Mouse (Mus musculus) heart, adult 2 months (tissue): ENCODE data around the gene Actn3. TPM values are rescaled to one million over a fixed set of nuclear protein-coding genes. Genes with fewer than 3 reads are reported as not detected.

ENCODE experiments used
- DNase-seq, 2 experiments: peaks; one replicate each; pipeline ENCODE4 v3.0.0; 2021
- H3K27ac ChIP-seq: fragments of 200-600 bp; 2 replicates; pipeline ENCODE4 v1.8.1; 2022
- H3K27me3 ChIP-seq: fragments of 200-500 bp; 2 replicates; pipeline ENCODE4 v1.6.1; 2012; ENCODE audit warnings: mild to moderate bottlenecking, low read length, inconsistent platforms, mixed read lengths; ENCODE audit not compliant: control insufficient read depth, insufficient read depth
- H3K36me3 ChIP-seq: fragments of 200-500 bp; 2 replicates; pipeline ENCODE4 v1.6.1; 2012; ENCODE audit warnings: low read length, inconsistent platforms; ENCODE audit not compliant: control insufficient read depth, insufficient read depth
- H3K4me1 ChIP-seq: fragments of 200-500 bp; 2 replicates; pipeline ENCODE4 v1.6.1; 2011; ENCODE audit warnings: low read length; ENCODE audit not compliant: control insufficient read depth, insufficient read depth
- H3K4me3 ChIP-seq: fragments of 200-600 bp; 2 replicates; pipeline ENCODE4 v1.8.1; 2022
- H3K79me2 ChIP-seq: fragments of 200-500 bp; replicated peaks from 2 replicates; pipeline ENCODE4 v1.6.1; 2012; ENCODE audit warnings: mild to moderate bottlenecking, inconsistent platforms, low read length, moderate library complexity, mixed read lengths; ENCODE audit not compliant: control insufficient read depth, insufficient read depth
- H3K9ac ChIP-seq: fragments of 200-500 bp; 2 replicates; pipeline ENCODE4 v1.6.1; 2012; ENCODE audit warnings: low read depth, mild to moderate bottlenecking, control low read depth, inconsistent platforms, low read length, mixed read lengths
- CTCF ChIP-seq: fragments of 200-600 bp; IDR thresholded peaks from 2 replicates; pipeline ENCODE4 v1.8.1; 2022; ENCODE audit warnings: antibody characterized with exemption, mild to moderate bottlenecking, moderate library complexity
- EP300 ChIP-seq: fragments of 200-500 bp; IDR thresholded peaks from 2 replicates; pipeline ENCODE4 v1.6.1; 2011; ENCODE audit warnings: low read depth, low read length, control low read depth; ENCODE audit not compliant: insufficient read depth
- POLR2A ChIP-seq: fragments of 200-500 bp; IDR thresholded peaks from 2 replicates; pipeline ENCODE4 v1.6.1; 2011; ENCODE audit warnings: mild to moderate bottlenecking, low read depth, low read length, control low read depth; ENCODE audit not compliant: insufficient read depth
- WGBS: fragments of 180-500 bp; shearing (Covaris S2); methylation state at CpG from one replicate; pipeline ENCODE4 v1.1.7; 2018; 5-methylcytosine and 5-hydroxymethylcytosine counted together
- intact Hi-C: fragments of 180-260 bp; cut with DNase I; formaldehyde crosslinking; loops from one replicate; pipeline ENCODE4 v1.15.1; 2025
- polyA plus RNA-seq: library from polyadenylated mRNA; depleted of rRNA; stranded (reverse); fragments of >200 nt; gene quantifications from 2 replicates; pipeline ENCODE4 v1.2.3, GENCODE M21; 2012
- total RNA-seq, 2 experiments: library from RNA; stranded (reverse); gene quantifications; 2 replicates each; pipeline ENCODE4 v1.2.3; 2021

Actn3 gene
- total and polyA plus RNA-seq, 3 experiments: 0.39 to 0.57 (median 0.39) TPM

DNA sequence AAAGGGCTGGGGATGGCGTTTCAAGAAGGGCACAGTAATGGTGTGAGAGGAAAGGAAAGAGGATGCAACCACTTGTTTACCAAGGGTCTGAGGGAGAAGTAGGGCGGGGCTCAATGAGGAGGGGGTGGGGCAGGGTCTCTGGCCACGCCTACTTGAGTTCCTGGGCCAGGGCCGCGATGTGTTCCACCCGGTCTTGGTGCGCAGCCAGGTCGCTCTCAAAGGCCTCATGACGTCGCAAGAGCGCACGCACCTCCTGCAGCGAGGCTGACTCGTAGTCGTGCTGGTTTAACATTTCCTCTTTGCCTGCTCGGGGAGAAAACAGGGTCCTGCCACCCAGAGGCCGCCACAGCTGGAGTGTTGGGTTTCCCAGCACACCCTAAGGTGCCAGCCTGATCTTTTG is 12.6 kb downstream of the Actn3 start:
- no peak for DNase-seq
- Histone ChIP-seq H3K79me2 (no peaks in the 10 kb centered on the region), H3K9ac (no peak overlapping the region), H3K4me1 (no peaks in the 10 kb centered on the region), H3K27me3 (no peaks in the 10 kb centered on the region), H3K36me3 (no peaks in the 10 kb centered on the region), H3K27ac (no peak overlapping the region), H3K4me3 (no peak overlapping the region)
- TF ChIP-seq EP300 (no peak), CTCF (no peak), POLR2A (no peak)
- intact Hi-C loops: no loop called here
- WGBS: 3% methylated on average over 17 of the region's 17 CpGs

GRCm38 (mm10) chr19:4863048-4863447 is 14.7 kb downstream of the Actn3 start:
- no peaks in the 10 kb centered on the region for H3K79me2 ChIP-seq
- H3K4me1 ChIP-seq: no peaks in the 10 kb centered on the region
- TF ChIP-seq EP300 (no peak), CTCF (no peak), POLR2A (no peak)
- no peaks in the 10 kb centered on the region for H3K36me3 ChIP-seq
- no peak overlapping the region for H3K9ac ChIP-seq
- H3K4me3 ChIP-seq: no peak overlapping the region
- no peaks in the 10 kb centered on the region for H3K27me3 ChIP-seq
- no peak for DNase-seq
- intact Hi-C loops: no loop called here
- H3K27ac ChIP-seq: no peak overlapping the region
- WGBS: 72% methylated on average over 6 of the region's 6 CpGs

DNA sequence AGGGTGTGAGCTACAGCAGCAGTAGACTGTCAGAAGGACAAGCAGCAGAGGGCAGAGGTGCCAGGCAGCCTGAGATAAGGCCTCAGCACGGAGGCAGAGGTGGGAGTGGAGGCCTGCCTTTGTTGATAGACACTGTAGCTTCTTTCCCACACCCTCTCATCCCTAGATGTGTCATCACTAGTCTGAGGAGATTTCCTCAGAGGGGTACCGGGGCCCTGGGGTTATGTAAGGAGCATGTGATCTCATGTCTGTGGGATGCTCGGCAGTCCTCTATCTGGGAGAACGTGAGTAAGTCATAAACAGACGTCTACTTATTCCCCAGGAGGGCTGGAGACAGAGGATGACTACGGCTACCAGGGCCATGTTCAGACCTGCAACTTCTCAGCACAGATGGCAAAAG is 18.6 kb downstream of the Actn3 start:
- Histone ChIP-seq H3K27ac (no peak overlapping the region), H3K36me3 (no peaks in the 10 kb centered on the region)

DNA sequence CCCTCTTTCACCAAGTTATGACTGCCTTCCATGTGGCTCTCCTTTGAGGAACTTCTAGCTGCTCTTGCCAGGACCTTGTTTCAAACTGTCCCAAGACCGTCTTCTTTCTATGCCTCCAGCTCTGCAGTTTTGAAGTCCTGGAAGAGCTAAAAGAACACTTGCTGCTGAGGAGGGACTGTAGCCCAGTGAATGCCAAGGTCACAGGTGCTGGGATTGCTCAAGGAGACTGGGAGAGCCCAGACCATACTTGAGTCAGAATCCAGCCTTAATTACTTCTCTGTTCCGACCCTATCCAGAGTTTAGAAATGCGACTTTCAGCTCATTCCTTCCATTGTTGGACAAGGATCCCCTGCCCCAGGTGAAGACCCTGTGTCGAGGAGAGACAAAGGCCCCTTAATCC is 21.8 kb downstream of the Actn3 start:
- Histone ChIP-seq H3K27me3 (no peaks in the 10 kb centered on the region), H3K4me1 (peaks cover 5% of the 10 kb centered on the region), H3K4me3 (peak overlapping the region; percentile 69; the same call in 1 of the 2 replicates), H3K27ac (no peak overlapping the region; the same call in 1 of the 2 replicates), H3K79me2 (no peaks in the 10 kb centered on the region), H3K9ac (no peak overlapping the region), H3K36me3 (no peaks in the 10 kb centered on the region)
- no peak for TF ChIP-seq CTCF
- TF ChIP-seq EP300: no peak
- no peak for TF ChIP-seq POLR2A
- 80% methylated on average over 4 of the region's 4 CpGs for WGBS
- intact Hi-C loops: loop anchor here (2.0 to 10.0 kb wide), 2 partner anchors 23 to 231 kb away; partner anchors contain the start of genes Rce1 and Zdhhc24
- no peak for DNase-seq

More for the DNA sequence above, 18.6 kb downstream of the Actn3 start:
- no peak for DNase-seq
- Histone ChIP-seq H3K4me3 (no peak overlapping the region), H3K79me2 (no peaks in the 10 kb centered on the region), H3K4me1 (peaks cover 5% of the 10 kb centered on the region), H3K9ac (no peak overlapping the region), H3K27me3 (no peaks in the 10 kb centered on the region)
- no peak for TF ChIP-seq CTCF
- TF ChIP-seq POLR2A: no peak
- TF ChIP-seq EP300: no peak
- intact Hi-C loops: loop anchor here (10.0 kb wide), 1 partner anchor 234 kb away; the partner anchor contains the start of gene Rce1
- 49% methylated on average over 6 of the region's 6 CpGs for WGBS

GRCm38 (mm10) chr19:4855470-4855820 is 22.3 kb downstream of the Actn3 start:
- Histone ChIP-seq H3K4me3 (peak overlapping the region; percentile 69), H3K9ac (peak overlapping the region; percentile 90), H3K36me3 (no peaks in the 10 kb centered on the region), H3K4me1 (peaks cover 5% of the 10 kb centered on the region), H3K79me2 (no peaks in the 10 kb centered on the region), H3K27me3 (no peaks in the 10 kb centered on the region), H3K27ac (peak overlapping the region; percentile 88)
- 4% methylated on average over 14 of the region's 14 CpGs for WGBS
- no peak for DNase-seq
- intact Hi-C loops: loop anchor here (2.0 to 10.0 kb wide), 2 partner anchors 23 to 231 kb away; partner anchors contain the start of genes Rce1 and Zdhhc24
- TF ChIP-seq CTCF (no peak), POLR2A (no peak), EP300 (no peak)

- no peaks in the 10 kb centered on the region for H3K36me3 ChIP-seq
- peak; percentile 90 to 92 for DNase-seq
- 0 out of 2 replicates have a peak, but pooled peaks have one; percentile 34 for TF ChIP-seq EP300
- peak; percentile 80 for TF ChIP-seq POLR2A
- TF ChIP-seq CTCF: peak; percentile 22; the same call in 1 of the 2 replicates
- H3K27ac ChIP-seq: peak within 1 kb of the TSS; percentile 88
- H3K27me3 ChIP-seq: no peaks in the 10 kb centered on the region
- intact Hi-C loops: loop anchor here (2.0 to 10.0 kb wide), 2 partner anchors 24 to 230 kb away; partner anchors contain the start of genes Rce1 and Zdhhc24
- H3K79me2 ChIP-seq: no peaks in the 10 kb centered on the region
- H3K9ac ChIP-seq: peak within 1 kb of the TSS; percentile 90
- 3% methylated on average over 45 of the region's 45 CpGs for WGBS
- peaks cover 5% of the 10 kb centered on the region for H3K4me1 ChIP-seq
- peak within 1 kb of the TSS; percentile 69 for H3K4me3 ChIP-seq
Measured at GRCm38 (mm10) chr19:4854552-4855469, 22.9 kb downstream of the Actn3 start, which contains the start of gene Ctsf. Gene Ctsf, plus strand, starts transcription at chr19:4855130.
